Mouse (Mus musculus) hindbrain, embryonic 10.5 days (tissue): Measurements from ENCODE around the gene H2al1h. TPM values are rescaled to one million over a fixed set of nuclear protein-coding genes. Genes with fewer than 3 reads are reported as not detected.
"Not testable (repeated sequence)": the region's sequence is repeated elsewhere in the genome, so short reads cannot be mapped to it uniquely, and the experiment has no call there.

Experiments
- DNase-seq: peaks from one replicate; pipeline ENCODE4 v3.0.0-alpha.2; 2017; ENCODE audit warnings: low spot score
- H3K27ac ChIP-seq: fragments of 300-500 bp; sonication (generic); 2 replicates; pipeline ENCODE4 v1.5.1; 2016; ENCODE audit warnings: mild to moderate bottlenecking, moderate library complexity
- H3K27me3 ChIP-seq: fragments of 300-500 bp; sonication (generic); 2 replicates; pipeline ENCODE4 v1.6.1; 2016; ENCODE audit warnings: mild to moderate bottlenecking; ENCODE audit not compliant: poor library complexity, insufficient read depth, severe bottlenecking
- H3K36me3 ChIP-seq: fragments of 300-500 bp; sonication (generic); 2 replicates; pipeline ENCODE4 v1.6.1; 2016; ENCODE audit warnings: mild to moderate bottlenecking, moderate library complexity
- H3K4me1 ChIP-seq: fragments of 300-500 bp; sonication (generic); replicated peaks from 2 replicates; pipeline ENCODE4 v1.6.1; 2016; ENCODE audit warnings: mild to moderate bottlenecking
- H3K4me3 ChIP-seq: fragments of 300-500 bp; sonication (generic); 2 replicates; pipeline ENCODE4 v1.5.1; 2016; ENCODE audit warnings: mild to moderate bottlenecking, moderate library complexity
- H3K9me3 ChIP-seq: fragments of 300-500 bp; sonication (generic); 2 replicates; pipeline ENCODE4 v1.6.1; 2016; ENCODE audit warnings: mild to moderate bottlenecking, moderate library complexity
- WGBS: fragments of 180-500 bp; shearing (Covaris S2); methylation state at CpG from one replicate; pipeline ENCODE4 v1.1.7; 2016; 5-methylcytosine and 5-hydroxymethylcytosine counted together
- polyA plus RNA-seq: library from polyadenylated mRNA; unstranded; fragments of >200 nt; fragmentation: Nextera tagmentation; extraction: Ambion mirVana; gene quantifications from 2 replicates; pipeline ENCODE4 v1.2.1, GENCODE M21; 2016

Gene H2al1h
- not detected in 2 replicates for polyA plus RNA-seq

DNA sequence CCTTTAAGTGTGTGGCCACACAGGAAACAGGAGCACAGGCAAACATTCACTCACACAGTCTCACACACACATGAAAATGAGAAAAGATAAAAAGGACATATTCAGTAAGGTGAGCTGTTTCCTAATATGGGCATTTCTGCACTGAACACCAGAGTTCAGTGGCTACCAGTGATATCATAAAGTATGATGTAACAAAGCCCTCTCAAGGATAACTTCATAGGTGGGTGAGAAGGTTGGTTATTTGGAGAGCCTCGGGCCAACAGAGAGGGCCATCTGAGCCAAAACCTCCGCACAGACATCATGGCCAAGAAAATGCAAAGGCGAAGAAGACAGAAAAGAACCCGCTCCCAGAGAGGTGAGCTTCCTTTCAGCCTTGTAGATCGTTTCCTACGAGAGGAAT, at the start of gene H2al1h:
TSS of gene H2al1h (plus strand) at position 301 of the 400 bp plus-strand sequence.
- no CpG with 5 or more reads among the region's 6 CpGs for WGBS
- H3K4me3 ChIP-seq, H3K4me1 ChIP-seq, H3K9me3 ChIP-seq, DNase-seq, H3K36me3 ChIP-seq, H3K27ac ChIP-seq, H3K27me3 ChIP-seq: not testable (repeated sequence)

DNA sequence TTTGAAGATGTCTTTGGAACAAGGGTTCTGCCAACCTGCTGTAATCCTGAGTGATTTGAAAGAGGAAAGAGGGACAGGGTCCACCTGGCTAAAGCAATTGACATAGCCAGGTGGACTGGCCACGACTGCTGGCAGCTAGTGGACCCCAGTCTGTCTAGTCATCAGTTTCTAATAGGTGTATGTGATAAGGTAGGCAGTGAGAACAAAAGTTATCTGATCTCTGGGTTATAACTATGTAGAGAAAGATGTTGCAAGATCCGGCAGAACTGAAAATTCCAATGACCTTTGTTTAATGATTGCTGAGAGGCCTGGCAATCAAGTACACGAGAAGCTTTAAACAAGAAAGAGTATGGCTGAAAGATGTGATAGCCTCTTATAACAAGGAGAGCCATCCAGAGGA, 48.1 kb upstream of the H2al1h start:
- Histone ChIP-seq H3K36me3 (no peaks in the 10 kb centered on the region), H3K27ac (no peak overlapping the region), H3K4me3 (no peak overlapping the region), H3K9me3 (no peaks in the 10 kb centered on the region), H3K4me1 (no peaks in the 10 kb centered on the region), H3K27me3 (peaks cover 45% of the 10 kb centered on the region)
- DNase-seq, result no peak
- 87% methylated on average over 3 of the region's 3 CpGs for WGBS

DNA sequence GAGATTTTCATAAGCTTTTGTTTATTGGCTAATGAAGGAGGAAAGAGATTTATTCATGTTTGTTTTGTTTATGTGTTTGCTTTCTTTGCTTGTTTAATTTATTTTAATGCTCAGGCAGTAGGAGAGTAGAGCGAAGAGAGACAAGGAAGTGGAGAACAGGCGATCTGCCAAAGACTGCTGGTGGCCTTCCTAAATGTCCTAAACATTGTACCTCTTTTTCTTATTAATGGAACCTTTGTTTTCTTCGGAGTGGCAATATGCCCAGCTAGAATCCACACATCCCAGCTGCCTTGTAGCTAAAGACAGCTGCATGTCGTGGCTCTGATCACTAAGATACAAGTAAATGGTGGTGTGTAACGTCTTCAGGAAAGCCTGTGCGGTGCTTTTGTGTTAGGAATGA, 44.2 kb upstream of the H2al1h start:
- Histone ChIP-seq H3K4me3 (no peak overlapping the region), H3K4me1 (no peaks in the 10 kb centered on the region), H3K27me3 (peaks cover 37% of the 10 kb centered on the region), H3K9me3 (no peaks in the 10 kb centered on the region), H3K36me3 (no peaks in the 10 kb centered on the region), H3K27ac (no peak overlapping the region)
- WGBS, result 86% methylated on average over 6 of the region's 6 CpGs
- no peak for DNase-seq

DNA sequence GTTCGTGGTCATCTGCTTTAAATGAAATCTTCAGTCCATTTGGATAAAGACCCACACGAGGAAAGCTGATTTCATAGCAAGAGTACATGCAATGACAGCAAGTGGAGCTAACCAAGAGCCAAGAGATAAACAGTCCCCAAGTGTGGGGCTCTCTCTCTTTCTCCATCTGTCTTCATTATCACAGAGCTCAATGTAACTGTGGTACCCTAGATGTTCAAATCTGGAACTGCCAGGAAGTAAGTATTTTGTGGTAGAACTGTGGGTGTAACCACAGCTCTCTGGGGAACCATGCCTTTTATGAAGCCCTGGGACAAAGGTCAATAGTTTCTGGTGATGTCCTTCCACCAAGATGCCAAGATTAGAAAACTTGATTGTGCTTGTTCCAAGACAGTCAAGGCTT, 40.6 kb upstream of the H2al1h start:
- H3K27ac ChIP-seq, result no peak overlapping the region
- 80% methylated on average over 2 of the region's 2 CpGs for WGBS
- H3K9me3 ChIP-seq, result peaks cover 4% of the 10 kb centered on the region; the same call in 1 of the 2 replicates
- peaks cover 26% of the 10 kb centered on the region for H3K27me3 ChIP-seq
- no peak for DNase-seq
- H3K36me3 ChIP-seq, result no peaks in the 10 kb centered on the region
- H3K4me1 ChIP-seq, result no peaks in the 10 kb centered on the region
- no peak overlapping the region for H3K4me3 ChIP-seq

DNA sequence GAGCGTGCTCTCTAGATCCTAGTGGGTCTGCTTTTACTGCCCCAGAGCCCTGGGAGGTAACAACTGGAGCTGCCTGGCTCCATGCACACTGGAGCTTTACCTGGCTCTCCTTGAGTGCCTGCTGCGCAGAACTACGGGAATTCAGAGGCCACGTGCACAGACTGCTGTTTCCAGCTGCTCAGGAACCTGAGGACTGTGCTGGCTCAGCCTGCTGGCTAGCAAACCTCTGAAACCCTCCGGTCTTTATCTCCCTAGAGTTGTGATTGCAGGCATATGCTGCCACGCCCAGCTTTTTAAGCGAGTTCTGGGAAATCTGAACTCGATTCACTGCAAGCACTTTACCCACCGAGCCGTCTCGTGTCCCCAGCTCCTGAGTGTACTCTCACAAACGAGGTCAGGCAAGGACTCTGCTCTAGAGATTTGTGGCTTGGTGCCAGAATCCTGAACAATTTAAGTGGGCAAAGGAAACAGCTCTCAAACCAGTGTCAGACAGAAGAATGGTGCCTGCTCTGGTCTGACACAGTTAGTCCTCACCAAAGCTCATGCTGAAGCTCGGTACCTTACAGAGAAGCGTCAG, 32.9 kb upstream of the H2al1h start:
- no peaks in the 10 kb centered on the region for H3K4me1 ChIP-seq
- WGBS, result 86% methylated on average over 14 of the region's 14 CpGs
- no peaks in the 10 kb centered on the region for H3K36me3 ChIP-seq
- no peak overlapping the region for H3K27ac ChIP-seq
- H3K9me3 ChIP-seq, result no peaks in the 10 kb centered on the region
- no peak for DNase-seq
- H3K27me3 ChIP-seq, result peaks cover 45% of the 10 kb centered on the region
- H3K4me3 ChIP-seq, result no peak overlapping the region

DNA sequence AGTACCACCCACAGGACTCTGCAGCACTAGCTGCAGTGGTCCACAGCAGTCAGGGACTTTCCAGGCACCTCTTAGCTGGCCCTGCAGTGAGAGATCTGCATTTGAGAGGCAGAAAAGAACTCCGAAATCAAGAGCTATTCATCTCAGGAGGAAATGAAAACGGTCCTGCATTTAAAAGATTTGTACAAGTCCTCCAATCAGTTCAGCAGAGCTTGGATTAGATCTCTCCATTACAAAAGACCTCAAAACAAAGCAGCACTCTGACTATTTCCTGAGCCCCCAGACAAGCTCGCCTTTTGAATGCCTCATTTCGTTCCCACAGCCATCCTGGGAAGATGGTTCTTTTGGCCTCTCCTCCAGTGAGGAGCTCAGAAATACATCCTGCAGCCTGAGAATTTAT, 32.0 kb upstream of the H2al1h start:
- 63% methylated on average over 4 of the region's 4 CpGs for WGBS
- no peak overlapping the region for H3K27ac ChIP-seq
- H3K27me3 ChIP-seq, result peaks cover 45% of the 10 kb centered on the region
- no peak for DNase-seq
- no peak overlapping the region for H3K4me3 ChIP-seq
- no peaks in the 10 kb centered on the region for H3K9me3 ChIP-seq
- H3K4me1 ChIP-seq, result no peaks in the 10 kb centered on the region
- no peaks in the 10 kb centered on the region for H3K36me3 ChIP-seq

DNA sequence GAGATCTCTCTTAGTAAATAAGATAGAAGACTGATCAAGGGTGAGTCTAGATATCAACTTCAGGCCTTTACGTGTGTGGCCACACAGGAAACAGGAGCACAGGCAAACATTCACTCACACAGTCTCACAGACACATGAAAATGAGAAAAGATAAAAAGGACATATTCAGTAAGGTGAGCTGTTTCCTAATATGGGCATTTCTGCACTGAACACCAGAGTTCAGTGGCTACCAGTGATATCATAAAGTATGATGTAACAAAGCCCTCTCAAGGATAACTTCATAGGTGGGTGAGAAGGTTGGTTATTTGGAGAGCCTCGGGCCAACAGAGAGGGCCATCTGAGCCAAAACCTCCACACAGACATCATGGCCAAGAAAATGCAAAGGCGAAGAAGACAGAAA, 22.3 kb upstream of the H2al1h start, which contains the start of gene H2al1a:
TSS of gene H2al1a (plus strand) at position 301 of the 400 bp plus-strand sequence.
- DNase-seq, H3K36me3 ChIP-seq, H3K4me1 ChIP-seq, H3K27ac ChIP-seq, H3K9me3 ChIP-seq, H3K4me3 ChIP-seq, H3K27me3 ChIP-seq: not testable (repeated sequence)
- no CpG with 5 or more reads among the region's 3 CpGs for WGBS

DNA sequence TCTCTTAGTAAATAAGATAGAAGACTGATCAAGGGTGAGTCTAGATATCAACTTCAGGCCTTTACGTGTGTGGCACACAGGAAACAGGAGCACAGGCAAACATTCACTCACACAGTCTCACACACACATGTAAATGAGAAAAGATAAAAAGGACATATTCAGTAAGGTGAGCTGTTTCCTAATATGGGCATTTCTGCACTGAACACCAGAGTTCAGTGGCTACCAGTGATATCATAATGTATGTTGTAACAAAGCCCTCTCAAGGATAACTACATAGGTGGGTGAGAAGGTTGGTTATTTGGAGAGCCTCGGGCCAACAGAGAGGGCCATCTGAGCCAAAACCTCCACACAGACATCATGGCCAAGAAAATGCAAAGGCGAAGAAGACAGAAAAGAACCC, 19.2 kb upstream of the H2al1h start, which contains the start of gene H2al1b:
TSS of gene H2al1b (plus strand) at position 301 of the 400 bp plus-strand sequence.
- WGBS, result 87% methylated on average over 1 of the region's 3 CpGs
- not testable (repeated sequence) for H3K27me3 ChIP-seq, DNase-seq, H3K4me3 ChIP-seq, H3K4me1 ChIP-seq, H3K9me3 ChIP-seq, H3K36me3 ChIP-seq, H3K27ac ChIP-seq

DNA sequence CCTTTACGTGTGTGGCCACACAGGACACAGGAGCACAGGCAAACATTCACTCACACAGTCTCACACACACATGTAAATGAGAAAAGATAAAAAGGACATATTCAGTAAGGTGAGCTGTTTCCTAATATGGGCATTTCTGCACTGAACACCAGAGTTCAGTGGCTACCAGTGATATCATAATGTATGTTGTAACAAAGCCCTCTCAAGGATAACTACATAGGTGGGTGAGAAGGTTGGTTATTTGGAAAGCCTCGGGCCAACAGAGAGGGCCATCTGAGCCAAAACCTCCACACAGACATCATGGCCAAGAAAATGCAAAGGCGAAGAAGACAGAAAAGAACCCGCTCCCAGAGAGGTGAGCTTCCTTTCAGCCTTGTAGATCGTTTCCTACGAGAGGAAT, 15.9 kb upstream of the H2al1h start, which contains the start of gene H2al1c:
TSS of gene H2al1c (plus strand) at position 301 of the 400 bp plus-strand sequence.
- 87% methylated on average over 2 of the region's 6 CpGs for WGBS
- not testable (repeated sequence) for H3K9me3 ChIP-seq, H3K27me3 ChIP-seq, H3K4me1 ChIP-seq, H3K36me3 ChIP-seq, H3K27ac ChIP-seq, DNase-seq, H3K4me3 ChIP-seq

DNA sequence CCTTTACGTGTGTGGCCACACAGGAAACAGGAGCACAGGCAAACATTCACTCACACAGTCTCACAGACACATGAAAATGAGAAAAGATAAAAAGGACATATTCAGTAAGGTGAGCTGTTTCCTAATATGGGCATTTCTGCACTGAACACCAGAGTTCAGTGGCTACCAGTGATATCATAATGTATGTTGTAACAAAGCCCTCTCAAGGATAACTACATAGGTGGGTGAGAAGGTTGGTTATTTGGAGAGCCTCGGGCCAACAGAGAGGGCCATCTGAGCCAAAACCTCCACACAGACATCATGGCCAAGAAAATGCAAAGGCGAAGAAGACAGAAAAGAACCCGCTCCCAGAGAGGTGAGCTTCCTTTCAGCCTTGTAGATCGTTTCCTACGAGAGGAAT, 12.8 kb upstream of the H2al1h start, which contains the start of gene H2al1d:
TSS of gene H2al1d (plus strand) at position 301 of the 400 bp plus-strand sequence.
- not testable (repeated sequence) for H3K27ac ChIP-seq, H3K36me3 ChIP-seq, DNase-seq, H3K4me3 ChIP-seq, H3K9me3 ChIP-seq, H3K4me1 ChIP-seq, H3K27me3 ChIP-seq
- WGBS, result no CpG with 5 or more reads among the region's 6 CpGs

DNA sequence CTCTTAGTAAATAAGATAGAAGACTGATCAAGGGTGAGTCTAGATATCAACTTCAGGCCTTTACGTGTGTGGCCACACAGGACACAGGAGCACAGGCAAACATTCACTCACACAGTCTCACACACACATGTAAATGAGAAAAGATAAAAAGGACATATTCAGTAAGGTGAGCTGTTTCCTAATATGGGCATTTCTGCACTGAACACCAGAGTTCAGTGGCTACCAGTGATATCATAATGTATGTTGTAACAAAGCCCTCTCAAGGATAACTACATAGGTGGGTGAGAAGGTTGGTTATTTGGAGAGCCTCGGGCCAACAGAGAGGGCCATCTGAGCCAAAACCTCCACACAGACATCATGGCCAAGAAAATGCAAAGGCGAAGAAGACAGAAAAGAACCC, 9.7 kb upstream of the H2al1h start, which contains the start of gene H2al1e:
TSS of gene H2al1e (plus strand) at position 301 of the 400 bp plus-strand sequence.
- H3K4me3 ChIP-seq, H3K27ac ChIP-seq, H3K9me3 ChIP-seq, H3K27me3 ChIP-seq, H3K36me3 ChIP-seq, DNase-seq, H3K4me1 ChIP-seq: not testable (repeated sequence)
- WGBS, result no CpG with 5 or more reads among the region's 3 CpGs

DNA sequence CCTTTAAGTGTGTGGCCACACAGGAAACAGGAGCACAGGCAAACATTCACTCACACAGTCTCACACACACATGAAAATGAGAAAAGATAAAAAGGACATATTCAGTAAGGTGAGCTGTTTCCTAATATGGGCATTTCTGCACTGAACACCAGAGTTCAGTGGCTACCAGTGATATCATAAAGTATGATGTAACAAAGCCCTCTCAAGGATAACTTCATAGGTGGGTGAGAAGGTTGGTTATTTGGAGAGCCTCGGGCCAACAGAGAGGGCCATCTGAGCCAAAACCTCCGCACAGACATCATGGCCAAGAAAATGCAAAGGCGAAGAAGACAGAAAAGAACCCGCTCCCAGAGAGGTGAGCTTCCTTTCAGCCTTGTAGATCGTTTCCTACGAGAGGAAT, 6.4 kb upstream of the H2al1h start, which contains the start of gene H2al1f:
TSS of gene H2al1f (plus strand) at position 301 of the 400 bp plus-strand sequence.
- no CpG with 5 or more reads among the region's 6 CpGs for WGBS
- H3K36me3 ChIP-seq, H3K27me3 ChIP-seq, H3K4me1 ChIP-seq, H3K9me3 ChIP-seq, H3K27ac ChIP-seq, H3K4me3 ChIP-seq, DNase-seq: not testable (repeated sequence)

DNA sequence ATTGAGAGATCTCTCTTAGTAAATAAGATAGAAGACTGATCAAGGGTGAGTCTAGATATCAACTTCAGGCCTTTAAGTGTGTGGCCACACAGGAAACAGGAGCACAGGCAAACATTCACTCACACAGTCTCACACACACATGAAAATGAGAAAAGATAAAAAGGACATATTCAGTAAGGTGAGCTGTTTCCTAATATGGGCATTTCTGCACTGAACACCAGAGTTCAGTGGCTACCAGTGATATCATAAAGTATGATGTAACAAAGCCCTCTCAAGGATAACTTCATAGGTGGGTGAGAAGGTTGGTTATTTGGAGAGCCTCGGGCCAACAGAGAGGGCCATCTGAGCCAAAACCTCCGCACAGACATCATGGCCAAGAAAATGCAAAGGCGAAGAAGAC, 3.3 kb upstream of the H2al1h start, which contains the start of gene H2al1g:
TSS of gene H2al1g (plus strand) at position 301 of the 400 bp plus-strand sequence.
- not testable (repeated sequence) for H3K4me3 ChIP-seq, H3K27me3 ChIP-seq, H3K9me3 ChIP-seq, H3K27ac ChIP-seq, H3K36me3 ChIP-seq, DNase-seq, H3K4me1 ChIP-seq
- WGBS, result no CpG with 5 or more reads among the region's 3 CpGs
